Mouse (Mus musculus) A20 (cell line): ENCODE data around the gene Cd52.
A peak's percentile ranks its signal among the peaks of the same experiment; 100 is the strongest.

Experiments used
- DNase-seq: peaks from one replicate; pipeline ENCODE4 v3.0.0-alpha.2; 2011; ENCODE audit warnings: low read depth, low spot score

The Cd52 gene

DNA sequence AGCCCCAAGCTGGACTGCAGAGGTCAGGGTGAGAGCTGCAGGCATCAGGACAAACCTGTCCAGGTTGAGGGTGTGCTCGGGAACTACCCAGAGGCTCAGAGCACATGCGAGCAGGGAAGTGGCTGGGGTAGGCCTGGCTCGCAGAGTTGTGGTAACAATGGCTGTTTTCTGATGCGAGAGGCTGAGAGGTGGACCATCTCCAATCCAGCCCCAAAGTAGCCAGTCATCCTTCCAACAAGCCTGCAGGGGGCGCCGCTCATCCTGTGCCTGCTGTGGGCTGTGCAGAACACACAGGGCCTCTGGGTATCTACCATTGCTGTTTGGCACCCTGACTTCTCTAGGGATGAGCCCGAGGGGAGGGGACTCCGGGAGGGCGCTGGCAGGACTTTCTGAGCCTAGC lies 24.8 kb upstream of the Cd52 start:
- peak; percentile 78 for DNase-seq

DNA sequence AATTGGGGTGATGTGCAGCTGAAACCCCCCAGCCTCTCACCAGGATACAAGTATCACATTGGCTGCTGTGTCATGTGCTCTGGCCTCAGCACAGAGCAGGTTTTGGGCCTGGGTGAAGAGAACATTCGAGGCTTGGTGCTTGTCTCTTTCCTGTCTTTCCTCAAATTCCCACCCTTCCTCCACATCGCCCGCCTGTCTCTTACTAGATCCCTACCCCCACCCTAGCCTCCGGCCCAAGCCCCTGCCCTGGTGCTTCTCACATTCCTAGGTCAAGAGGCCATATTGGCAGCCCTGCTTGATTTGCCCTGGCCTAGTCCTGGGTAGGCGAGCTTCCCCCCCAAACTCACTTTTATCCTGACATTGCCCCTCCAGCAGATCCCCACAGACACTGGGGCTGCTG lies 24.2 kb upstream of the Cd52 start:
- no peak for DNase-seq

DNA sequence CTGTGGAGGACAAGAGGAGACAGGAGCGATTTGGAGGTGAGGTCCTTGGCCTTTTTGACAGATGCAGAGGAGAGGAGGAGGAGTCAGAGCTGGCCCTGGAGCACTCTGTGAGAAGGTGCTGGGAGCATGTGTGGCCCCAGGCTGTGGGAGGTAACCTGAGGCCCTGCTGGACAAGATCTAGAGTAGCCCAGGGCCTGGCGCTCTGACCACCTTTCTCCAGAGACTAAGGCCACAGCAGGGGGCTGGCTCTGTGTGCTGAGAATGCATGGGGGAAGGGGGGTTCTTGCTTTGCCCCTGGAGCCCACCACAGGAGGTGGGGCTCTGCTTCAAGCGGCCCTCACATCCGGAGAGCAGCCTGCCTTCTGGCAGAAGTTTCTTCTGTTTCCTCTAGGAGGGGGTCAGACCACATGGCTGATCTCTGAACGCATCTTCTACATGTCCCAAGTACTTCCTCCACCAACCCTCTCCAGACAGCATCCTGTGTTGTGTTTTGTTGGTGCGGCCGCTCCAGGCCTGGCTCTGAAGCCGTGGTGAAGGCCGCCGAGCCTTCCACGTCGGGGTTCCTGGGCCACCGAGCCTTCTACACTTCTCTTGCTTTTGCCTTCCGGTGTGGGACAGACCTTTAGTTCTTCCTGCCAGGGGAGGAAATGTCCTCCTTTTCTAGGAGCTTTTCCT lies 23.4 kb upstream of the Cd52 start:
- no peak for DNase-seq

DNA sequence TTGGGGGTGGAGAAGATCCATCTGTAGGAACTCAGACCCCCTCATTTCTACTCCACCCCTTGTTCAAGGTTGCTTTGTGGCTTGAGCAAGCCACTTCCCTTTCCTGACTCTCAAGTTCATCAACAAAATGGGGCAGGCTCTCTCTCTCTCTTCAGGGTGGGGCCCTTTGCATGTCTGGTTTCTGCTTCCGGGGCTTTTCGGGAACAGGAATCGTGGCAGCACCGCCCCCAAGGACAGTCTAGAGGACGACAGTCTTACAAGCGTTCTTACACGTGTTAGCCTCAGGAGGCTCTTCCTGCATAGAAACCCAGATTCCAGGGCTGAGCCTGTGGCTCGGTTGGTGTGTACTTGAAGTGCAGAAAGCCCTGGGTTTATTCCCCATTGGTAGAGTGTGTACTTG lies 22.1 kb upstream of the Cd52 start:
- no peak for DNase-seq

DNA sequence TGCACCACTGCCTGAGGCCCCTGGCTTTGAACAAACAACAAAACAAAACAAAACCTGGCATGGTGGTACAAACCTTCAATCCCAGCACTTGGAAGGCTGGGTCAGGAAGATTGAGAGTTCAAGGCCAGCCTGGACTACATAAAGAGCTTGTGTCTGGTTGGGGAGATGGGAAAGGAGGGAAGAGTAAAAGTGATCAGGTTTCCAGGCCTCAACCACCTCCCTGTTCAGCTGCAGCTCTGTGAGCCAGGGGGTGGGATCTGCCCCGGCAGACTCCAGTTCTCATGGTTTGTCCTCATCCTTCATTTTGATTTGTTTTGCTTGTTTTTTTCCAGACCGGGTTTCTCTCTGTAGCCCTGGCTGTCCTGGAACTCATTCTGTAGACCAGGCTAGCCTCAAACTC lies 21.6 kb upstream of the Cd52 start:
- no peak for DNase-seq

DNA sequence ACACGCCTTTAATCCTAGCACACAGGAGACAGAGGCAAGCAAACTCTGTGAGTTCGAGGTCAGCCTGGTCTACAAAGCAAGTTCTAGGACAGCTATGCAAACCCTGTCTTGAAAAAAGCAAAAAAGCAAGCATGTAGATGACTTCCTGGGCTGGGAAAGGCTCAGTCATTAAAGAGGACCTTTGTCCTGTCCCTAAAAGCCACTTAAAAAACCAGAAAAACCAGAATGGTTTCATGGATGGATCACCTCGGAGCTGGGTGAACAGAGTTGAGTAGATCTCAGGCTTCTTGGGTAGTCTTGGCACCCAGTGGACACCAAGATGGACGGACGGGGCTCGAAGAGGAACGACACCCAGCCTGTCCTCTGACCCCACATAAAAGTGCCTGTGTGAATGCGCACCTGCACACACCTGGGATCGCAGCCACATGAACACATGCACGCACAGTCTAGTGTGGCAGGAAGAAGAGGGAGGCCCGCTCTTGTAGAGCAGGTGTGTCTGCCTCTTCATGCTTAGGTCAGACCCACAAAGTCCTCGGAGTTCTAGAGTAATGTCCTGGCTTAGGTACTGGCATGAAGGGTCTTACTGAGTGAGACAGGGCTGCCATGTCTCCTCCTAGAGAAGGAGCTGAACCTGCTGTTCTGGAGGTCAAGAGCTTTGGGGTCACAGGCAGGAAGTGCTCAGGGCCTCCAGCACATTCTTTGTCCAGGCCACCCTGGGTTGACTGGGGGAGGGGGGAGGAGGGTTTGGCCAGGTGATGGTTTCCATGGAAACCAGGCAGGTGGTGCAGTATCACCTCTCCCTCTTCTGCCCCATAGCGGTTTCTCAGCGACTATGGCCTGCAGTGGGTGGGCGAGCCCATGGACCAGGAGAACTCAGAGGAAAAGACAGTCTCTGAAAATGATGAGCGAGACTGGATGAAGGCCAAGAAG lies 20.6 kb upstream of the Cd52 start:
- no peak for DNase-seq

DNA sequence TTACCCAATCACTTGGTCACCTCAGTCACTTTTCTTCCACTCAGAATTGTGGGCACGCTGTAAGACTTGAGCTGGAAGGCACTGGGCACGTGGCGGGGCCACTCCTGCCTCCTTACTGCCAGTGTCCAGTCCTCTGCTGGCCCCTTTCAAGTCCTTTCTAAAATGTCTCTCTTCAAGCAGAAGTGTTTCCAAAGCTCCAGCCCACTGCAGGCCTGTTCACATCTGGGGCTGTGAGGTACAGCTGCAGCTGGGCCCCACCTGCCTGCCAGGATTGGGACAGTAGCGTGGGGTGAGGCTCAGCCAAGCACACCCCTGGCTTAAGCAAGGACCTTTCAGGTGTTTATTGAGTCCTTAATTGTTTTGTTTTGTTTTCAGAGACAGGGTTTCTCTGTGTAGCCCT lies 19.2 kb upstream of the Cd52 start:
- peak; percentile 44 for DNase-seq

DNA sequence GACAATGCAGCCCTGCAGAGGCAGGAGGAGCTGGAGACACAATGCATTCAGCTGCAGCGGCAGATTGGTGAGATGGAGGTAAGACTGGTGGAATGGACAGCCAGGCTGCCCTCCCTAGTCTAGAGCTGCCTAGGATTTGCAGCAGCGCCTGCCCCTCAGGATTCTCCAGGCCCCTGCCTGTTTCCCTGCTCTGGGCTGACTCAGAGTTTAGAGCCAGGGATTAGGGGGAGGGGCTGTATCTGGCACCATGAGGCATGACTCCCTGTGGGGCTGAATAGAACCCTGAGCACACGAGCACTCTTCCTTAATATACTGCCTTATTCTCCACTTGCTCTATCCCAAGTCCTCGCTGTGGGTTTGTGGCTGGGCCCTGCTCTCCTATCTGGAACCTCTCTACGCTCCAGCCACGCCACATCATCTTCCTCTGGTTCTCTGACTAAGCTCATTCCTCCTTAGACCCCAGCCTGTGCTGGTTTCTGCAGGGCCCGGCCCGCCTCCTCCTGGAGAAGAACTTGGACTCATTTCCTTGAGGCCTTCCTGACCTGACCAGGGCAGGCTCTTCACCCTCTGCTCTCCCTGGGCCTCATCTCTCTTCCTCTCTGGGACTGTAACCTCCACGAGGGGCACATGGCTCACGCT lies 18.6 kb upstream of the Cd52 start:
- DNase-seq = no peak

DNA sequence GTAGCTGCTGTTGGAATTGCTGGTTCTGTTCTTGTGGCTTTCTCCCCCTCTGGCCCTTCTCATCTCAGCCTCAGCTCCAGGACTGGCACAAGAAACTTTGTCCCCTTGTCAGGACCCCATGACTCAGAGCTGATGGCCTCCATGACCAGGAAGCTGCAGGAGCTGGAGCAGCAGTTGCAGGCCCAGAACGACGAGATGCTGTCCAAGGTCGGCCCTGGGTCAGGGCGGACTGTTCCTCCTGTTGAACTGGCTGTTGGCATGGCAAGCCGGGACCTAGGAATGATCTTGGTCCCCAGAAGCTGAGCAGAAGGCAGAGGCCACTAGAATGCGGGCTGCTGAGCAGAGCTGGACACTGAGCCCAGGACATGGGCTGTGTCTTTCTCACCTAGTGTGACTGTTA lies 17.5 kb upstream of the Cd52 start:
- DNase-seq = no peak

DNA sequence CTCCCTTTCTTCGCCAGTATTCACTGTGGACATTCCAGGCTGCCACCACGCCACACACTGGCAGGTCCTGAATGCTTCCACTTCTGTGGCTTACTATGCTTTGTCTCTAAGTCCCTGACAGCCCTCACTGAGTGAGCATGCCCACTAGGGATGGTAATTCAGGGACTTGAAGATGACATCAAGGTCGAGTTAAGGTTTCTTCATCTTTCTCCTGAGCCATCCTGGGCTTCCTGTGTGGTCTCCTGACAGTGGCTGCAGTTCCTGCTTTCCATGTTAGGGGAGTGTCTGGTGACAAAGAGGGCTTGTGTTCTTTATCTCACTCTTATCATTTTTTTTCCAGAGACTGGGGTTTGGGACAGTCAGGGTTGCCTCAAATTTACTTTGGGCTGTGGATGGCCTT lies 15.8 kb upstream of the Cd52 start:
- no peak for DNase-seq

DNA sequence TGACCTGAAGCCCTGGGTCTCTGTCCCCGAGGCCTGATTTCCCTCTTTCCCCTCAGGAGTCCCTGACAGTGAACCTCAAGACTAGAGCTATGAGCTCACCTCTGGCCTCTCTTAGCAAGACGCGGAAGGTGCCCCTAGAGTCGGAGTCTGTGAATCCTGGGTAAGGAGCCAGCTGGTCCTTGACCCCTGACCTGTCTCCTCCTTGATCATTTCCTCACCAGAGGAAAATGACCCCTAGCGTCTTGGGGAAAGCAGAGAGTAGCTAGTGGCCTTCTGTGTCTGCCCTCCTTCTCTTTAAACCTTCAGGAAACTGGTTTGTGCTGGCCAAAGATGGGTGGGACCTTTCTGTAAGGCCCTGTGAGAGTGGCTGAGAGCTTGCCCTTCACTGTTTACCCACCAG lies 13.3 kb upstream of the Cd52 start:
- no peak for DNase-seq

DNA sequence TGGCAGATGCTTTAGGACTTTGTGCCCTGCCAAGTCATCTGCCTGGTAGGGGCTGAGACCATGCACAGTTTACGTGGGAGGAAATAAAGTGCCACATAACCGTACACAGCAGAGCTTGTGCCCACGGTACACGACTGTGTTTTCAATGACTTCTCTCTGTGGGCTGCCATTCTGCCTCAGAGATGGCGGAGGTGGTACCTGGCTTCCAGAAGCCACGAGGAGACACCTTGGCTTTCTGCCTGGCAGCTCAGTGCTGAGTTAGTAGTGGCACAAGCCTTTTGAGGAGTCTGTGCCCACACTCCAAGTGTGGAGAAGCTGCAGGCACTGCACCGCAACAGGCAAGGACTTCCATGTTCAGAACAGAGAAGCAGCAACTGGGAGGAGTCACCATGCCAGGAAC lies 12.8 kb upstream of the Cd52 start:
- no peak for DNase-seq

DNA sequence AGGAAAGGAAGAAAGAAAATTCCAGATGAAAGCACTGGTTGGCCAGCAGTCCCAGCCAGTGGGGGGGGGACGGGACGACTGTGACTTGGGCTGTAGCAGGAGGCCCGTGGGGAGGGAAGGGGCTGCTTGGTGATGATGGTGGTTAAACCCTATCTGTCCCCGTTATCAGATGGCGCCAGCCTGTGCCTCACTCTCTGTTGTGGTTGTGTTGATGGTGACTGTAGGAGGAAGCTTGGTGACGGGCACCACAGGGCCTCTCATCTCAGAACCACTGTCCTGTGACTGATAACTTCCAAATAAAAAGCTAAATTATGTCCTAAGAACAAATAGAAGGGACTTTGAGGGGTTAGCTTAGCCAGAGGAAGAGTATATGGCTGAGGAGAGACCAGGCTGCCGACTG lies 11.2 kb upstream of the Cd52 start:
- no peak for DNase-seq

DNA sequence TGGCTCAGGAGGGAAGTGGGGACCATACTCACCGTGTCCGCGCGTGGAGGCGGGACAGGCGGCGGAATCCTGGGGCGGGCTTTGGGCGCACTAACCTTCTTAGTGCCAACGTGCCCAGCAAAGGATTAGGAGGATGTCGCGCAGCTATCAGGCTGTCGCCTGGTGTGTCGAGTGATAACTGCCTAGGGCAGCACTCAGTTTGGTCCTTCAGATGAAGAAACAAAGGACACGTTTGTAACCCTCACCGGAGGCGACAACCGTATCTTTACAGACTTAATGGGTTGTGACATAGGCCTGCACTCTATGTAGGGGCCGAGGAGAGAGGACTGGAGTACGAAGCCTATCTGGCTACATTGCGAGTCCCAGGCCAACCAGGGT lies 7.8 kb upstream of the Cd52 start:
- no peak for DNase-seq

DNA sequence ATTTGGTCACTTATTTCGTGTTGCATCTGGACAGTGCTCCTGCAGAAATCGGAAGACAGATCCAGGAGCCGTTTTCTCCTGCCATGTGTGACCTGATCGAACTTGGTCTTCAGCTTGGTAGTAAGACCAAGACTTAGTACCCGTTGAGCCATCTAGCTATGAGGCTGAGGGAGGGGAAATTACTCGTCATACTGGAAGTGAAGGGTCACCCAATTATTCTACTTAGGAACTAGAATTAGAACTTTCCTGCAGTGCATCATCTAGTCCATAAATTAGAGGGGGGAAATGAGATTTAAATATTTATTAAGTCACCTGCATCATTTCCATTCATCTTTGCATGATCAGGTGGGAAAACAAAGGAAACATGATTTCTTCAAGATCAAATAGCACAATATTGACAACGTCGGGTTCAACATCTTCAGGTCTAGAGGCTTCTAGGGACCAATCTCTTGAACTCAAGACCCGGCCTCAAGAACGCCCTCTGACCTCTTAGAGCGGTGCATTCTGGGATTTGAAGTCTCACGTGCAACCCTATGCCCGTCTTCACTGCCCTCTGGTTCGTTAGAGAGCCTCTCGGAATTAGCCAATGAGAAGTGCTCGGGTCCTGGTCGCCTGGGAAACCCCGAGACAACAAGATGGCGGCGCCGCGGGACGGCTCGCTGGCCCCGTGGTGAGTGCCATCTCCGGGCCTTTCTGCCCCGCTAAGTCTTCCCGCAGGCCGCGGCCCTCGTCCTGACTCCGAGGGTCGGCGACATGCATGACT lies 7.3 kb upstream of the Cd52 start, which contains the start of gene Ubxn11:
TSS of gene Ubxn11 (plus strand) at position 592 of the 763 bp plus-strand sequence.
- peak; percentile 94 for DNase-seq

DNA sequence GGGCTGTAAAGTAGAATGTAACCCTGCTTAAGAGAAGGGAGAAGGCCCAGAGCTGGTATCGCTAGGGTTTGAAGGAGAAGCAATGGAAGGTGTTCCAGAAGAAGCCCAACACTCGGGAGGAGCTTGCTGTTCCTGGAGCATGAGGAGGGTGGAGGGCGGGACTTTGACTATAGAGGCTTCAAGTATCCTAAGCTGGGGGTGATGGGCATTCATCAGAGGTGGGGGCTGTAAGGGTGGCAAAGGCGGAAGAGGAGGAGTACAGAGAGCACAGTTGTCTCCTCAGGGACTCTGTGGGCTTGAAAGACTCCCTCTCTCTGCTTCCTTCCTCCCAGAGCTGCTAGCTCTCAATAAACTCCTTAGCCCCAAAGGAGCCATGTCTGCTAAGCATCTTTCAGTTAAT lies 5.4 kb upstream of the Cd52 start:
- DNase-seq = peak; percentile 8

DNA sequence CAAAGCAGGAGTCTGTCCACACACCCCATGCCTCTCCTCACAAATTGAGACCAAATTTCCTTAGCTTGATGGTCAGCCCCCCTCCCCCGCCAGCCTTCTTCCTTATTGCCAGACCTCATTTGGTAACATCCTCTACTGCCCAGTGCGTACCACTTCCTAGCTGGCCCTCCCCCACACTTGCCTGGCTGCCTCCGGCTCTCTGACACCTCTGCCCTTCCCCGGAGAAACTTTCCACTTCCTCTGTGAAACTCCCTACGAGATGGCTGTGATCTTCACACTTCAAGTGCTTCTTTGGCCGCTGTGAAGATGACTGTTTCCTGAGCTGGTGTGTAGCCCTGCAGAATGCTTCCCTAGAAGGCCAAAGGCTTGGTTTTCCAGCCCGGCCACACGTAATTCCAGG lies 3.7 kb upstream of the Cd52 start:
- DNase-seq = peak; percentile 95

DNA sequence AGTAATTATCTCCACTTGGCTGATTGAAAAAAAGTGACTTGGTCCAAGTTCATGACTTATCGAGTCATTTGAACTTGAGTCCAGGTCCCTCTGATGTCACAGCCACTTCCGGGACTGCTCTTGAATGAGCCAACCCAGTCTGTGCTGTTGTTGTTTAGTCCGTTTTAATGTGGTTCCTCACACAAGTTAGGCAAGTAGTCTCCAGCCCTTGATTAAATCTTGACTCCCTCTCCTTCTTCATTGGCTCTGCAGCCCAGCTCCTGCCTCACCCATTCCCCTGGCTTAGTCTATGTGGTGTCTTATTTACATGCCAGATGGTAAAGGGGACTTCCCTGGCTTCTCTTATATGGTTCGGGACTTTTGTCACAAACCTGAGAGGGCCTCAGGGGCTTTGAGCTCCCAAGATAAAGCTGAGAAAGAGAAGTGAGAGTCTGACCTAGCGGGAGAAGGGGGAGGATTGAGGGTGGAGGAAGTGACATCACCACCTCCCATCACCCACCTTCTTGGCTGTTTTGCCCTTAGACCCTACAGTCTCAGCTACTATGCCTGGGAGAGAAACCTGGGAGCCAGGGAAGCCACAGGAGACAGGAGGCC lies 2.2 kb upstream of the Cd52 start:
- DNase-seq = peak; percentile 97

DNA sequence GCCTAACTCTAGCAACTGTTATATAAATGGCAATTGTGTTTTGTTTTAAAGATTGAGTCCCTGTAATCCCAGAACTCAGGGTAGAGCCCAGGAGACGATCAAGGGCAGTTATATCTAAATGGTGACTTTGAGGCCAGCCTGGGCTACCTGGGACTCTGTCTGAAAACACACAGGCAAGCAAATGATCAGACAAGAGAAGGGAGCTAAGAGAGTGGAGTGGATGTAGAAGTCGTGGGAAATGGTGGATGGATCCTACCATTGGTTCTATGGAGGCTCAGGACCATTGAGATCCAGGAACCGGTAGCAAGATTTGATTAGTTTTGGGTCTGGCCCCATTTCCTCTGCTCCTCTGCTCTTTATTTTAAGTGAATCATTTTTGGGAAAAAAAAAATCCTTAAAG lies 1.2 kb upstream of the Cd52 start:
- DNase-seq = peak; percentile 50

DNA sequence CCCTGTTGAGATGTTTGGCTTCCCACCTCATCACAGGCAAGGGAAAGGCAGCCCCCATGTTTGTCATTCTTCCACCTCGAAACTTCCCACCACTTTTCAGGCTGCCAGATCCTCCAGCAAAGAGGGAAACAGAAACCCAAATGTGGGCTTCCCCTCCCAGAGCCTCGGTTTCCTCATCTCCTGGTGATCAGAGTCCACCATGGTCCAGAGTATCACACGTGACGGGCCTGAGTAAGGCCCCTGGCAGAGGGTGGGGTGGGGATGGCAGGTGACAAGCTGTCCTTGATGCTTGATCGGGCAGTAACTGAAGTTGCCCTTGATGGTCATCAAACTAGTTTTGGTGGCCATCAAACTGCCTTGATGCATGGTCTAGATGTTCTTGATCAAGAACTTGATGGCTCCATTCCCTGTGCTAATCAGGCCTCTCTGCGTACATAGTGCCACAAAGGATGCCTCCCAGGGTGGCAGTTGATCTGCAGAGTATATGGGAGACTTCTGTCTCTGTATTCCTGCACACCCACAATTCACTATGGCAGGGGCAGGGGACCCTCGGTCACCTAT lies 798 bp downstream of the Cd52 start:
- peak; percentile 56 for DNase-seq
